Mouse (Mus musculus): Measurements from ENCODE around the gene Gm20538.

GRCm38 (mm10) chr19:44512601-44513000 is 40.0 kb downstream of the Gm20538 start:
- TF ChIP-seq EP300 (IDR thresholded peaks at IDR 0.05; ENCODE audit: low read depth in 1 of 2, low read length in 2 of 2) (no peak), RCOR1 (IDR thresholded peaks at IDR 0.05; ENCODE audit: low read depth, low read length) (no peak), CTCF (IDR thresholded peaks at IDR 0.05 in 2 of 3, conservative IDR thresholded peaks at IDR 0.05 in 1 of 3; ENCODE audit: control insufficient read depth in 1 of 3, insufficient read depth in 1 of 3, low read depth in 2 of 3, low read length in 3 of 3, poor library complexity in 1 of 3, severe bottlenecking in 1 of 3) (no peak), POLR2A (IDR thresholded peaks at IDR 0.05; ENCODE audit: control insufficient read depth in 1 of 2, insufficient read depth in 1 of 2, low read depth in 1 of 2, low read length in 2 of 2, poor library complexity in 1 of 2) (no peak), ZC3H11A (IDR thresholded peaks at IDR 0.05; ENCODE audit: low read depth, low read length) (no peak), MAX (IDR thresholded peaks at IDR 0.05; ENCODE audit: low read length) (no peak), HCFC1 (IDR thresholded peaks at IDR 0.05; ENCODE audit: low read depth, low read length) (no peak)

Measured in MEL (cell line).